Mouse (Mus musculus): Measurements from ENCODE around the gene Vmn2r90. TPM values are rescaled to one million over a fixed set of nuclear protein-coding genes. Genes with fewer than 3 reads are reported as not detected.
"Not testable (repeated sequence)": the region's sequence is repeated elsewhere in the genome, so short reads cannot be mapped to it uniquely, and the experiment has no call there.

Gene Vmn2r90
- not detected in 2 replicates for polyA plus RNA-seq (2014; fragmentation: Nextera tagmentation; extraction: Ambion mirVana)

GRCm38 (mm10) chr17:17703447-17703846 lies at the start of gene Vmn2r90:
Gene Vmn2r90 (plus strand): TSS chr17:17703747.
- no peaks in the 10 kb centered on the region for H3K27me3 ChIP-seq (ENCODE audit: control insufficient read depth, insufficient read depth, low read length)
- DNase-seq (ENCODE audit: low spot score) (no peak), ATAC-seq (ENCODE audit: insufficient read depth, low FRiP score, low TSS enrichment) (no peak)
- H3K4me3 ChIP-seq (ENCODE audit: low read depth, low read length), result no peak within 1 kb of the TSS
- H3K4me1 ChIP-seq (ENCODE audit: control insufficient read depth, insufficient read depth, low read length), result no peaks in the 10 kb centered on the region
- no peak within 1 kb of the TSS for H3K27ac ChIP-seq (ENCODE audit: low read depth, low read length)
- no peak within 1 kb of the TSS for H3K4me2 ChIP-seq (ENCODE audit: low read depth)
- 72% methylated on average over 1 of the region's 1 CpGs for WGBS
- no peak within 1 kb of the TSS for H3K9ac ChIP-seq (ENCODE audit: low read length)
- H3K9me3 ChIP-seq (ENCODE audit: control insufficient read depth, low read length), result no peaks in the 10 kb centered on the region
- H3K36me3 ChIP-seq (ENCODE audit: control insufficient read depth, insufficient read depth, low read length), result no peaks in the 10 kb centered on the region

GRCm38 (mm10) chr17:17654997-17655828 lies 48.3 kb upstream of the Vmn2r90 start:
- Histone ChIP-seq H3K4me1 (ENCODE audit: control insufficient read depth, insufficient read depth, low read length) (no peaks in the 10 kb centered on the region), H3K9me3 (ENCODE audit: control insufficient read depth, low read length) (no peaks in the 10 kb centered on the region), H3K9ac (ENCODE audit: low read length) (no peak overlapping the region; the same call in 1 of the 2 replicates), H3K27ac (ENCODE audit: low read depth, low read length) (no peak overlapping the region), H3K4me3 (ENCODE audit: low read depth, low read length) (no peak overlapping the region), H3K36me3 (ENCODE audit: control insufficient read depth, insufficient read depth, low read length) (no peaks in the 10 kb centered on the region), H3K27me3 (ENCODE audit: control insufficient read depth, insufficient read depth, low read length) (no peaks in the 10 kb centered on the region), H3K4me2 (ENCODE audit: low read depth) (peak overlapping the region; percentile 6; the same call in 1 of the 2 replicates)
- 12% methylated on average over 10 of the region's 10 CpGs for WGBS
- DNase-seq (ENCODE audit: low spot score) (no peak), ATAC-seq (ENCODE audit: insufficient read depth, low FRiP score, low TSS enrichment) (no peak)

GRCm38 (mm10) chr17:17655829-17656176 lies 47.7 kb upstream of the Vmn2r90 start:
- no peak for ATAC-seq (ENCODE audit: insufficient read depth, low FRiP score, low TSS enrichment)
- Histone ChIP-seq H3K4me3 (ENCODE audit: low read depth, low read length) (no peak overlapping the region), H3K27ac (ENCODE audit: low read depth, low read length) (no peak overlapping the region), H3K36me3 (ENCODE audit: control insufficient read depth, insufficient read depth, low read length) (no peaks in the 10 kb centered on the region), H3K27me3 (ENCODE audit: control insufficient read depth, insufficient read depth, low read length) (no peaks in the 10 kb centered on the region), H3K4me1 (ENCODE audit: control insufficient read depth, insufficient read depth, low read length) (no peaks in the 10 kb centered on the region), H3K9ac (ENCODE audit: low read length) (no peak overlapping the region), H3K9me3 (ENCODE audit: control insufficient read depth, low read length) (no peaks in the 10 kb centered on the region), H3K4me2 (ENCODE audit: low read depth) (no peak overlapping the region)
- 20% methylated on average over 2 of the region's 2 CpGs for WGBS
- no peak for DNase-seq (ENCODE audit: low spot score)

GRCm38 (mm10) chr17:17678781-17679180 lies 24.8 kb upstream of the Vmn2r90 start:
- no peak overlapping the region for H3K9ac ChIP-seq (ENCODE audit: low read length)
- H3K4me1 ChIP-seq (ENCODE audit: control insufficient read depth, insufficient read depth, low read length), result no peaks in the 10 kb centered on the region
- H3K27ac ChIP-seq (ENCODE audit: low read depth, low read length), result no peak overlapping the region
- no peaks in the 10 kb centered on the region for H3K36me3 ChIP-seq (ENCODE audit: control insufficient read depth, insufficient read depth, low read length)
- ATAC-seq (ENCODE audit: insufficient read depth, low FRiP score, low TSS enrichment) (no peak), DNase-seq (ENCODE audit: low spot score) (no peak)
- no peaks in the 10 kb centered on the region for H3K27me3 ChIP-seq (ENCODE audit: control insufficient read depth, insufficient read depth, low read length)
- 93% methylated on average over 1 of the region's 1 CpGs for WGBS
- H3K4me3 ChIP-seq (ENCODE audit: low read depth, low read length), result no peak overlapping the region
- no peak overlapping the region for H3K4me2 ChIP-seq (ENCODE audit: low read depth)
- no peaks in the 10 kb centered on the region for H3K9me3 ChIP-seq (ENCODE audit: control insufficient read depth, low read length)

GRCm38 (mm10) chr17:17690659-17691058 lies 12.9 kb upstream of the Vmn2r90 start:
- ATAC-seq (ENCODE audit: insufficient read depth, low FRiP score, low TSS enrichment) (no peak), DNase-seq (ENCODE audit: low spot score) (no peak)
- H3K4me2 ChIP-seq (ENCODE audit: low read depth), result no peak overlapping the region
- H3K27ac ChIP-seq (ENCODE audit: low read depth, low read length), result no peak overlapping the region
- no peaks in the 10 kb centered on the region for H3K4me1 ChIP-seq (ENCODE audit: control insufficient read depth, insufficient read depth, low read length)
- 74% methylated on average over 2 of the region's 2 CpGs for WGBS
- H3K9ac ChIP-seq (ENCODE audit: low read length), result no peak overlapping the region
- no peaks in the 10 kb centered on the region for H3K36me3 ChIP-seq (ENCODE audit: control insufficient read depth, insufficient read depth, low read length)
- H3K9me3 ChIP-seq (ENCODE audit: control insufficient read depth, low read length), result no peaks in the 10 kb centered on the region
- H3K4me3 ChIP-seq (ENCODE audit: low read depth, low read length), result no peak overlapping the region
- no peaks in the 10 kb centered on the region for H3K27me3 ChIP-seq (ENCODE audit: control insufficient read depth, insufficient read depth, low read length)

GRCm38 (mm10) chr17:17732396-17732795 lies 28.8 kb downstream of the Vmn2r90 start:
- not testable (repeated sequence) for H3K9ac ChIP-seq (ENCODE audit: low read length); H3K27me3 ChIP-seq (ENCODE audit: control insufficient read depth, insufficient read depth, low read length); H3K36me3 ChIP-seq (ENCODE audit: control insufficient read depth, insufficient read depth, low read length); H3K4me1 ChIP-seq (ENCODE audit: control insufficient read depth, insufficient read depth, low read length); H3K9me3 ChIP-seq (ENCODE audit: control insufficient read depth, low read length); H3K4me3 ChIP-seq (ENCODE audit: low read depth, low read length); H3K27ac ChIP-seq (ENCODE audit: low read depth, low read length); DNase-seq (ENCODE audit: low spot score); H3K4me2 ChIP-seq (ENCODE audit: low read depth); ATAC-seq (ENCODE audit: insufficient read depth, low FRiP score, low TSS enrichment)
- 87% methylated on average over 4 of the region's 4 CpGs for WGBS

- WGBS, result 100% methylated on average over 1 of the region's 1 CpGs
- ATAC-seq (ENCODE audit: insufficient read depth, low FRiP score, low TSS enrichment) (no peak), DNase-seq (ENCODE audit: low spot score) (no peak)
- no peak overlapping the region for H3K9ac ChIP-seq (ENCODE audit: low read length)
- no peaks in the 10 kb centered on the region for H3K4me1 ChIP-seq (ENCODE audit: control insufficient read depth, insufficient read depth, low read length)
- no peaks in the 10 kb centered on the region for H3K36me3 ChIP-seq (ENCODE audit: control insufficient read depth, insufficient read depth, low read length)
- no peaks in the 10 kb centered on the region for H3K27me3 ChIP-seq (ENCODE audit: control insufficient read depth, insufficient read depth, low read length)
- no peak overlapping the region for H3K27ac ChIP-seq (ENCODE audit: low read depth, low read length)
- H3K4me2 ChIP-seq (ENCODE audit: low read depth), result no peak overlapping the region
- no peaks in the 10 kb centered on the region for H3K9me3 ChIP-seq (ENCODE audit: control insufficient read depth, low read length)
- H3K4me3 ChIP-seq (ENCODE audit: low read depth, low read length), result no peak overlapping the region
Measured at GRCm38 (mm10) chr17:17738635-17739034, 35.1 kb downstream of the Vmn2r90 start.

GRCm38 (mm10) chr17:17739300-17739699 lies 35.8 kb downstream of the Vmn2r90 start:
- DNase-seq (ENCODE audit: low spot score); H3K9ac ChIP-seq (ENCODE audit: low read length); H3K27me3 ChIP-seq (ENCODE audit: control insufficient read depth, insufficient read depth, low read length); ATAC-seq (ENCODE audit: insufficient read depth, low FRiP score, low TSS enrichment); H3K36me3 ChIP-seq (ENCODE audit: control insufficient read depth, insufficient read depth, low read length); H3K4me2 ChIP-seq (ENCODE audit: low read depth); H3K4me3 ChIP-seq (ENCODE audit: low read depth, low read length); H3K4me1 ChIP-seq (ENCODE audit: control insufficient read depth, insufficient read depth, low read length); H3K27ac ChIP-seq (ENCODE audit: low read depth, low read length); H3K9me3 ChIP-seq (ENCODE audit: control insufficient read depth, low read length): not testable (repeated sequence)
- 94% methylated on average over 7 of the region's 7 CpGs for WGBS

- H3K27ac ChIP-seq (ENCODE audit: low read depth, low read length); DNase-seq (ENCODE audit: low spot score); H3K9me3 ChIP-seq (ENCODE audit: control insufficient read depth, low read length); H3K9ac ChIP-seq (ENCODE audit: low read length); H3K4me3 ChIP-seq (ENCODE audit: low read depth, low read length); H3K27me3 ChIP-seq (ENCODE audit: control insufficient read depth, insufficient read depth, low read length); H3K36me3 ChIP-seq (ENCODE audit: control insufficient read depth, insufficient read depth, low read length); H3K4me2 ChIP-seq (ENCODE audit: low read depth); ATAC-seq (ENCODE audit: insufficient read depth, low FRiP score, low TSS enrichment); H3K4me1 ChIP-seq (ENCODE audit: control insufficient read depth, insufficient read depth, low read length): not testable (repeated sequence)
- WGBS, result 76% methylated on average over 5 of the region's 5 CpGs
Measured at GRCm38 (mm10) chr17:17739936-17740335, 36.4 kb downstream of the Vmn2r90 start.

Data from neural tube, embryonic 11.5 days (tissue).